Mouse (Mus musculus) ES-E14 (cell line): Measurements from ENCODE around the gene Bicra.

ENCODE experiments used
- HCFC1 ChIP-seq: IDR thresholded peaks from 2 replicates; pipeline ENCODE4 v1.6.1; 2012; ENCODE audit warnings: low read length, inconsistent platforms, borderline replicate concordance; ENCODE audit not compliant: insufficient read depth
- ZC3H11A ChIP-seq: IDR thresholded peaks from 2 replicates; pipeline ENCODE4 v1.6.1; 2012; ENCODE audit warnings: low read depth, mild to moderate bottlenecking, inconsistent platforms, low read length, borderline replicate concordance

GRCm38 (mm10) chr7:16070846-16071245 lies 23.1 kb upstream of the Bicra start:
- TF ChIP-seq ZC3H11A (no peak), HCFC1 (no peak)
